Mouse (Mus musculus) liver, adult 2 months (tissue): ENCODE data around the gene Pip4k2a. TPM values are rescaled to one million over a fixed set of nuclear protein-coding genes. Genes with fewer than 3 reads are reported as not detected.

Experiments used
- DNase-seq: peaks from one replicate; pipeline ENCODE4 v3.0.0-alpha.2; 2011; ENCODE audit warnings: low read depth, low spot score; ENCODE audit errors: extremely low read depth
- H3K27ac ChIP-seq: fragments of 200-500 bp; replicated peaks from 2 replicates; pipeline ENCODE4 v1.5.1; 2012; ENCODE audit warnings: low read depth, mild to moderate bottlenecking, control low read depth, inconsistent platforms, low read length; ENCODE audit not compliant: insufficient read depth
- H3K27me3 ChIP-seq: fragments of 200-500 bp; 2 replicates; pipeline ENCODE4 v1.6.1; 2012; ENCODE audit warnings: mild to moderate bottlenecking, moderate library complexity, low read length, inconsistent platforms; ENCODE audit not compliant: control insufficient read depth, insufficient read depth
- H3K36me3 ChIP-seq: fragments of 200-500 bp; 2 replicates; pipeline ENCODE4 v1.6.1; 2012; ENCODE audit warnings: low read length, inconsistent platforms; ENCODE audit not compliant: control insufficient read depth, insufficient read depth
- H3K4me1 ChIP-seq: fragments of 200-500 bp; 2 replicates; pipeline ENCODE4 v1.6.1; 2011; ENCODE audit warnings: low read length; ENCODE audit not compliant: control insufficient read depth, insufficient read depth
- H3K4me3 ChIP-seq: fragments of 200-500 bp; 2 replicates; pipeline ENCODE4 v1.5.1; 2011; ENCODE audit warnings: low read depth, mild to moderate bottlenecking, control low read depth, low read length, moderate library complexity; ENCODE audit not compliant: insufficient read depth
- H3K79me2 ChIP-seq: fragments of 200-500 bp; 2 replicates; pipeline ENCODE4 v1.6.1; 2012; ENCODE audit warnings: inconsistent platforms, mild to moderate bottlenecking, low read length, moderate library complexity; ENCODE audit not compliant: control insufficient read depth, insufficient read depth
- H3K9ac ChIP-seq: fragments of 200-500 bp; 2 replicates; pipeline ENCODE4 v1.6.1; 2012; ENCODE audit warnings: low read depth, mild to moderate bottlenecking, control low read depth, inconsistent platforms, low read length
- CTCF ChIP-seq: fragments of 200-500 bp; IDR thresholded peaks from 2 replicates; pipeline ENCODE4 v1.5.1; 2011; ENCODE audit warnings: low read depth, low read length, control low read depth
- POLR2A ChIP-seq: fragments of 200-500 bp; IDR thresholded peaks from 2 replicates; pipeline ENCODE4 v1.6.1; 2011; ENCODE audit warnings: low read length, control low read depth; ENCODE audit not compliant: insufficient read depth; ENCODE audit errors: extremely low read depth
- WGBS: fragments of 180-500 bp; shearing (Covaris S2); methylation state at CpG from one replicate; pipeline ENCODE4 v1.1.7; 2018; 5-methylcytosine and 5-hydroxymethylcytosine counted together
- polyA plus RNA-seq: library from polyadenylated mRNA; depleted of rRNA; stranded (reverse); fragments of >200 nt; gene quantifications from 2 replicates; pipeline ENCODE4 v1.2.3, GENCODE M21; 2012
- total RNA-seq: library from RNA; depleted of rRNA; stranded (reverse); fragments of >200 nt; gene quantifications from 2 replicates; pipeline ENCODE4 v1.2.3, GENCODE M21; 2014

Pip4k2a gene
- total and polyA plus RNA-seq, 2 experiments = 1.7 to 2.8 TPM

DNA sequence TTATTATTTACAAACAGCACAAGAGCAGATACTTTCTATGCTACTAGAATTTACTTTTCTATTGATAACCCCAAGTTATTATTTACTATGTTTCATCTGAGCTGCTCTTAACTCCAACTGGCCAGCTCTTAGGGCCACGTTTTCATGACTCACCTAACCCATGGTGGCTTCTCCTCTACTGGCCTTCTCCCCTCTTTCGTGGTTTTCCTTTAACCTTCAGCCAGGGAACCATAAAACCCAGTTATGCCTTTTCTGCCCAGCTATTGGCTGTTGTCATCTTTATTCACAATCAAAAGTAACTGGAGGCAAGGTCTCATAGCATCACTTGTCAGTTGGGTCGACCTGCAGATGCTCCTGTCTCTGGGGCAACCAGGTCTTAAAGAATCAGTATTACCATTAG, 12.4 kb downstream of the Pip4k2a start:
- H3K27me3 ChIP-seq = no peaks in the 10 kb centered on the region
- TF ChIP-seq POLR2A (no peak), CTCF (no peak)
- H3K79me2 ChIP-seq = peaks cover 6% of the 10 kb centered on the region; the same call in 1 of the 2 replicates
- no peak for DNase-seq
- H3K36me3 ChIP-seq = no peaks in the 10 kb centered on the region
- WGBS = 69% methylated on average over 3 of the region's 3 CpGs
- no peak overlapping the region for H3K4me3 ChIP-seq
- H3K4me1 ChIP-seq = no peaks in the 10 kb centered on the region
- H3K9ac ChIP-seq = no peak overlapping the region
- no peak overlapping the region for H3K27ac ChIP-seq

DNA sequence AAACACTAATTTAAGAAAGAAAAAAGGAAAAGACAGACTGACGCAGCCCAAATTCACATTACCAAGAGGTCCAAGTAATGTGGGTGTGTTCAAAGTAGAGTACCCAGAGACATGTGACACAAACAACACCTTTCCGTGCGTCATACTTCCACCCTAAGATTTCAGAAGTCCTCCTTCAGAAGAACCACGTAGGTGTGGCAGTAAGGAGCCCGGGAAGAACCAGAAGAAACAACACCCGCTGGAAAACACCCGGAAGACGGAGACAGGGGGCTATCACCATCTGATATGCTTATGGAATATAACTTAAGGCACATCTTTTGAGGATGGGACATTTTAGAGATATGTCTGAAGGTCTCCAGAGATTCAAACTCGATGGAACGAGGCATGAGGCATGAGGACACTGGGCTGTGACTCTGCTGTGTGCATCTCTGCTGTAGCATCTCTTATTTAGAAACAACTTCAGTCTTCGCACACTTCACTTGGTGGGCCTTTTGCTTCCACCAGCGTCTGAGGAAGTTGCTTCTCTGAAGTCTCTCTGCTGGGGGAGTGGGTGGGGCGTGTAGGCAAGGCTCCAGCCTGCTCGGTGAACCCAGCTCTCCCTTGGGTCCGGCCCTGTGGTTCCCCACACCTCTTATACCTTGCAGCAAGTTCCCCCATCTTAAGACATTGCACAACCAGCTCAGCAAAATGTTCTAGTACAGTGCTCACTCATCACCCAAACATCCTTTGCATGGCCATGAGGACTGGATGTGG, 13.7 kb downstream of the Pip4k2a start:
- DNase-seq = no peak
- 85% methylated on average over 15 of the region's 15 CpGs for WGBS
- Histone ChIP-seq H3K27ac (no peak overlapping the region), H3K27me3 (no peaks in the 10 kb centered on the region), H3K36me3 (no peaks in the 10 kb centered on the region), H3K4me3 (no peak overlapping the region), H3K9ac (no peak overlapping the region), H3K4me1 (no peaks in the 10 kb centered on the region), H3K79me2 (peaks cover 6% of the 10 kb centered on the region; the same call in 1 of the 2 replicates)
- no peak for TF ChIP-seq POLR2A
- TF ChIP-seq CTCF = no peak

DNA sequence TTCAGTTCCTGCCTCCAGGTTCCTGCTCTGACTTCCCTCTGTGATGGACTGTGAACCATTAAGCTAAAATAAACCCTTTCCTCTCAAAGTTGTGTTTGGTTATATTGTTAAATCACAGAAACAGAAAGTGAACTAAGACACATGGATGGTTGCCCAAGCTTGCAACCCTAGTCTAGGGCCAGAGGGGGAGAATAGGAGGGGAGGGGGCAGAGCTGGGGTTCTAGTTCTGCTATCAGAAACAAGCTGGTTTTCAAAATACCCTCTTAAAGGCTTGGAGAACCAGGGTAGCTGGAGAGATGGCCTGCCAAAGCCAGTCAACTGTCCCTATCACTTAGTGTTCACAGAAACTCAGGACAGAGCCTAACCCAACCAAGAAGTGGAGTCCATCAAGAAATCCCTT, 14.4 kb downstream of the Pip4k2a start:
- Histone ChIP-seq H3K27me3 (no peaks in the 10 kb centered on the region), H3K4me3 (no peak overlapping the region), H3K79me2 (peaks cover 6% of the 10 kb centered on the region; the same call in 1 of the 2 replicates), H3K4me1 (no peaks in the 10 kb centered on the region), H3K36me3 (no peaks in the 10 kb centered on the region), H3K9ac (no peak overlapping the region), H3K27ac (no peak overlapping the region)
- TF ChIP-seq CTCF = no peak
- no peak for TF ChIP-seq POLR2A
- DNase-seq = no peak

DNA sequence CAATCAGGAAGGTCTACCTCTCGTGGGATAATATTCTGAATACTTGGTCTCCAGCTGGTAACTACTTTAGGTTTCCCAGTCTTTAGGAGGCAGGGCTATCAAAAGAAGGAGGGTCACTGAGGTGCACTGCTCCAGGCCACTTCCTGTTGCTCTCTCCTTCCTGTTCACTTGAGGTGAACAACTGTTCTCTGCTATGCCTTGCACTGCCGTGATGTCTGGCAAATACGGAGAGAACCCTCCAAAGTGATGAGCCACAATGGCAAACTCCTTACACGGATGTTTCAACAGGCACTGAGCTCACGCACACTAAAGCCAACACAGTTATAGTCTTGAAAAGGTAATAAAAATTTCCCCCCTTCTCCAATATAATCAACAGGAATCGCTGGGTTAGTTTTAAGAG, 15.3 kb downstream of the Pip4k2a start:
- Histone ChIP-seq H3K79me2 (peaks cover 6% of the 10 kb centered on the region; the same call in 1 of the 2 replicates), H3K36me3 (no peaks in the 10 kb centered on the region), H3K27me3 (no peaks in the 10 kb centered on the region), H3K27ac (no peak overlapping the region), H3K4me3 (no peak overlapping the region), H3K4me1 (no peaks in the 10 kb centered on the region), H3K9ac (no peak overlapping the region)
- no peak for DNase-seq
- TF ChIP-seq CTCF = no peak
- TF ChIP-seq POLR2A = no peak
- 80% methylated on average over 6 of the region's 6 CpGs for WGBS

DNA sequence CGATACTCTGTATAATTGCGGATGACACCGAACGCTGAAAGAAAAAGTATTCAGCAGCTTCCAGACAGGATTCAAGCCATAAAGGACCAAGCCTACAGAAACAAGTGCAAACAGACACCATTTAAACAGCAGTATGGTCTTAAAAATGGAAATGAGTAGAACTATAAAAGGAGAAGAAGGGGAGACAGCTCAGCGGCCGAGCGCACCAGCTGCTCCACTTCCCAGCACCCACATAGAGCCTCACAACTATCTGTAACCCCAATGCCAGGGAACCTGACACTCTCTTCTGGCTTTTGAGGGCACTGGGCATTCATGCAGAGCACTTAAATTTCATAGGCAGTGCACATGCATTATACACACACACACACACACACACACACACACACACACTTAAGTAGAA, 18.3 kb downstream of the Pip4k2a start:
- Histone ChIP-seq H3K4me1 (no peaks in the 10 kb centered on the region; the same call in 1 of the 2 replicates), H3K36me3 (no peaks in the 10 kb centered on the region), H3K9ac (no peak overlapping the region), H3K27ac (no peak overlapping the region), H3K4me3 (no peak overlapping the region), H3K79me2 (peaks cover 4% of the 10 kb centered on the region; the same call in 1 of the 2 replicates), H3K27me3 (no peaks in the 10 kb centered on the region)
- 81% methylated on average over 7 of the region's 7 CpGs for WGBS
- TF ChIP-seq CTCF = no peak
- no peak for TF ChIP-seq POLR2A
- DNase-seq = no peak

DNA sequence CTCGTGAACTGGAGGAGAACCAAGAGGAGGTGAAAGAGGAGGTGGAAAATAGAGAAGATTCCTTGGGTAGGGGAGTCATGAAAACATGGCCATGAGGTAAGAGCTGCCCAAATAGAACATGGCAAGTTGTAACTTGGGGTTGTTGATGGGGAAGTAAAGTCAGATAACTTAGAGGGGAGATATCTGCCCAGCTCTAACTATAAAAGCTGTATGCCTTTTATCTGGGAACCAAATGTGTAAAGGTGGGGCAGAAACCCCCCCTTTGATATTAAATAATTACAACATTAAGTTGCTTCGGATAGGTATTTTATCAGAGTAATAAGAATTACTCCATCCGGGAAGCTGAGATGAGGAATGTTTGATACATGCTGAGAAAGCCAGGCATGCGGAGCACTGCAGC, 18.9 kb downstream of the Pip4k2a start:
- Histone ChIP-seq H3K27ac (no peak overlapping the region), H3K4me1 (no peaks in the 10 kb centered on the region; the same call in 1 of the 2 replicates), H3K27me3 (no peaks in the 10 kb centered on the region), H3K9ac (no peak overlapping the region), H3K79me2 (peaks cover 4% of the 10 kb centered on the region; the same call in 1 of the 2 replicates), H3K4me3 (no peak overlapping the region), H3K36me3 (no peaks in the 10 kb centered on the region)
- TF ChIP-seq CTCF (no peak), POLR2A (no peak)
- 87% methylated on average over 4 of the region's 4 CpGs for WGBS
- DNase-seq = no peak
